Mouse (Mus musculus): ENCODE results near the gene Mslnl. TPM values are rescaled to one million over a fixed set of nuclear protein-coding genes. Genes with fewer than 3 reads are reported as not detected.

Gene Mslnl
- polyA plus RNA-seq, 1 experiment from 2014 or later = not detected

DNA sequence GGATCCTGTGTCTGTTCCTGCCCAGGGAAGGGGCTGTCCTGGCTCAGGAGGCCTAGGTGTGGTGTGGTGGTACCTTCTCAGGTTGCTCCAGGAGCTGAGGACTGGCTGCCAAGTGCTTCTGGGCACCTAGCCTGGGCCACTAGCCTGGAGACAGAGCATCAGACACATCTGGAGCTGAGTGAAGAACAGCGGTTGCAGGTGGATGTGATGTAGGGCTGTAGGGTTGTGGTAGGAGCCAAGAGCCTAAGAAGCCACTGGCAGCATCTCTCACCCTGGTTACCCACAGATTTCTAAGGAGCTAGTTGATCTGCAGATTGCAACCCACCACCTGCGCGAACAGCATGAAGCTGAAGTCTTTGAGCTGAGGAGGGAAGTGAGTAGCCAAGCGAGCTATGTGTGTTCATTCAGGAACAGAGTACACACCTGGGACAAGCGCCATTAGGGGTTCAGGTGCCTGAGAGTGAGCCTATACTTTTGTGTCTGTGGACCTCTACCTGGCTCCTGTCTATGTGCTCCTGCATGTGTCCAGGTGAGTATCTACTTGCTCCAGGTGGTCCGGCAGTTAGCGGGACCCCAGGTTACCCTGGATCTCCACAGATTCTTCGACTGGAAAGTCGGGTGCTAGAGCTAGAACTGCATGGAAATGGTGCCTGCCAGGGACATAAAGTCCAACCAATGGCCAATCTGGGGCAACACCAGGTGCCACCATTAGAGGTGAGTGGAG lies 51.1 kb downstream of the Mslnl start:
- H3K4me3 ChIP-seq = no peak overlapping the region
- no peak overlapping the region for H3K9ac ChIP-seq
- 93% methylated on average over 9 of the region's 9 CpGs for WGBS
- H3K4me1 ChIP-seq = peaks cover 30% of the 10 kb centered on the region
- ATAC-seq (ENCODE audit: insufficient number of reproducible peaks, insufficient read depth, low FRiP score, low TSS enrichment, low read depth) = no peak
- peaks cover 47% of the 10 kb centered on the region for H3K36me3 ChIP-seq
- H3K27ac ChIP-seq = no peak overlapping the region
- H3K27me3 ChIP-seq = no peaks in the 10 kb centered on the region
- H3K9me3 ChIP-seq = no peaks in the 10 kb centered on the region
- H3K4me2 ChIP-seq = no peak overlapping the region

GRCm38 (mm10) chr17:25791320-25791842 lies 55.5 kb downstream of the Mslnl start:
- Histone ChIP-seq H3K27me3 (no peaks in the 10 kb centered on the region), H3K4me1 (peaks cover 43% of the 10 kb centered on the region), H3K4me3 (peak overlapping the region; percentile 75), H3K36me3 (peaks cover 23% of the 10 kb centered on the region), H3K9ac (peak overlapping the region; percentile 82), H3K27ac (peak overlapping the region; percentile 94), H3K4me2 (peak overlapping the region; percentile 87), H3K9me3 (no peaks in the 10 kb centered on the region)
- no peak for ATAC-seq (ENCODE audit: insufficient number of reproducible peaks, insufficient read depth, low FRiP score, low TSS enrichment, low read depth)
- 27% methylated on average over 19 of the region's 19 CpGs for WGBS

- Histone ChIP-seq H3K36me3 (peaks cover 23% of the 10 kb centered on the region), H3K9me3 (no peaks in the 10 kb centered on the region), H3K9ac (peak overlapping the region; percentile 82), H3K4me1 (peaks cover 45% of the 10 kb centered on the region), H3K27me3 (no peaks in the 10 kb centered on the region), H3K4me3 (peak overlapping the region; percentile 75), H3K4me2 (peak overlapping the region; percentile 87), H3K27ac (peak overlapping the region; percentile 94)
- under 1% methylated on average over 45 of the region's 45 CpGs for WGBS
- ATAC-seq (ENCODE audit: insufficient number of reproducible peaks, insufficient read depth, low FRiP score, low TSS enrichment, low read depth) = peak; percentile 23; the same call in 1 of the 2 replicates
Measured at GRCm38 (mm10) chr17:25791843-25792527, 56.1 kb downstream of the Mslnl start.

DNA sequence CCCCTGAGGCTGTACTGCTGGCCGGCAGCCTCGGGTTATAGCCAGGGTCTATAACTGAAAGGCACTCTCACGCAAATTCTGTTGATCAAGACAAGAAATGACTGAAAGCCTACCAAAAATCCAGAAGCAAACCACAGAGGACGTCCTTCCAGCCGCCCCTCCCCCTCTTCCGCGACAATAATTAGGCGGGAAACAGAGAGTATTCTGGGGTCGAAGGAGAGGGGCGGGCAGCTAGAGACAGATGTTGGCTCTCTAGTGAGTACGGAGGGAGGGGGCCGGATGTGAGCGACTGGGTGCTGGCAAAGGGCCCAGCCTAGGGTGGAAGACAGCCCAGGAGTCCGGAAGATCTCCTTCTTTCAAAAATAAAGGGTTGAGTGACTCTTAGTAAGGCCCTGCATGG lies 56.8 kb downstream of the Mslnl start, which contains the start of gene Fam173a:
Fam173a (minus strand) TSS at position 287 of the 400 bp plus-strand sequence.
- Histone ChIP-seq H3K9ac (peak within 1 kb of the TSS; percentile 82), H3K4me1 (peaks cover 51% of the 10 kb centered on the region), H3K36me3 (peaks cover 20% of the 10 kb centered on the region), H3K27ac (peak within 1 kb of the TSS; percentile 94), H3K4me2 (peak within 1 kb of the TSS; percentile 87), H3K9me3 (no peaks in the 10 kb centered on the region), H3K4me3 (peak within 1 kb of the TSS; percentile 75), H3K27me3 (no peaks in the 10 kb centered on the region)
- under 1% methylated on average over 14 of the region's 14 CpGs for WGBS
- peak; percentile 49; the same call in 1 of the 2 replicates for ATAC-seq (ENCODE audit: insufficient number of reproducible peaks, insufficient read depth, low FRiP score, low TSS enrichment, low read depth)

DNA sequence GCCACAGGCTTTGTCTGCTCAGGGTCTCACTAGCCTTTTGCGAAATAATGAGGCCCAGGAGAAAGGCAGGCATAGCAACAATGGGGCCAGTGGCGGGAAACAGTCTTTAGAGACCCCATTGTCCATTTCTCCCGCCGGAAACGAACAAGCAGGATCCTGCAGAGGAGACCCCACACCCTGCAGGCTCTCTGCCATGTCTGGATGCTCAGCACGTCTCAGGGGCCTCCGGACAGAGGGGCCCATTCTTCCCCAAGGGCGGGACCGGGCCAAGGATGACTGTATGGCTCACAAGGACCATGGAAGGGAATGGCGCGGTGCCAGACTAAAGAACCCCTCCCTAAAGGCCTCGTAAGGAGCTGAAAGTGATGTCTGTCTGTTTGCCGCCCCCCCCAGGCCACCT lies 58.4 kb downstream of the Mslnl start:
- no peak overlapping the region for H3K4me2 ChIP-seq
- H3K4me1 ChIP-seq = peaks cover 53% of the 10 kb centered on the region
- 0 out of 2 replicates have a peak overlapping the region, but pooled peaks have one; percentile 21 for H3K9ac ChIP-seq
- WGBS = 58% methylated on average over 13 of the region's 13 CpGs
- no peaks in the 10 kb centered on the region for H3K9me3 ChIP-seq
- no peaks in the 10 kb centered on the region for H3K27me3 ChIP-seq
- H3K4me3 ChIP-seq = no peak overlapping the region
- H3K36me3 ChIP-seq = peaks cover 7% of the 10 kb centered on the region
- H3K27ac ChIP-seq = no peak overlapping the region
- no peak for ATAC-seq (ENCODE audit: insufficient number of reproducible peaks, insufficient read depth, low FRiP score, low TSS enrichment, low read depth)

GRCm38 (mm10) chr17:25794998-25795397 lies 59.2 kb downstream of the Mslnl start:
- H3K4me2 ChIP-seq = peak overlapping the region; percentile 98
- H3K27me3 ChIP-seq = no peaks in the 10 kb centered on the region
- peaks cover 53% of the 10 kb centered on the region for H3K4me1 ChIP-seq
- H3K9ac ChIP-seq = 0 out of 2 replicates have a peak overlapping the region, but pooled peaks have one; percentile 76
- no peaks in the 10 kb centered on the region for H3K9me3 ChIP-seq
- H3K4me3 ChIP-seq = peak overlapping the region; percentile 64; the same call in 1 of the 2 replicates
- H3K36me3 ChIP-seq = no peaks in the 10 kb centered on the region
- ATAC-seq (ENCODE audit: insufficient number of reproducible peaks, insufficient read depth, low FRiP score, low TSS enrichment, low read depth) = no peak
- WGBS = 71% methylated on average over 17 of the region's 17 CpGs
- no peak overlapping the region for H3K27ac ChIP-seq

- Histone ChIP-seq H3K4me2 (peak within 1 kb of the TSS; percentile 98), H3K9me3 (no peaks in the 10 kb centered on the region), H3K27ac (0 out of 2 replicates have a peak within 1 kb of the TSS, but pooled peaks have one; percentile 16), H3K9ac (peak within 1 kb of the TSS; percentile 76), H3K36me3 (no peaks in the 10 kb centered on the region), H3K27me3 (no peaks in the 10 kb centered on the region), H3K4me1 (peaks cover 50% of the 10 kb centered on the region), H3K4me3 (peak within 1 kb of the TSS; percentile 64)
- WGBS = 13% methylated on average over 6 of the region's 6 CpGs
- ATAC-seq (ENCODE audit: insufficient number of reproducible peaks, insufficient read depth, low FRiP score, low TSS enrichment, low read depth) = no peak
Measured at GRCm38 (mm10) chr17:25795609-25796092, 59.8 kb downstream of the Mslnl start, which contains the start of gene AC134908.4. TSS of gene AC134908.4 (minus strand) at chr17:25795659.

DNA sequence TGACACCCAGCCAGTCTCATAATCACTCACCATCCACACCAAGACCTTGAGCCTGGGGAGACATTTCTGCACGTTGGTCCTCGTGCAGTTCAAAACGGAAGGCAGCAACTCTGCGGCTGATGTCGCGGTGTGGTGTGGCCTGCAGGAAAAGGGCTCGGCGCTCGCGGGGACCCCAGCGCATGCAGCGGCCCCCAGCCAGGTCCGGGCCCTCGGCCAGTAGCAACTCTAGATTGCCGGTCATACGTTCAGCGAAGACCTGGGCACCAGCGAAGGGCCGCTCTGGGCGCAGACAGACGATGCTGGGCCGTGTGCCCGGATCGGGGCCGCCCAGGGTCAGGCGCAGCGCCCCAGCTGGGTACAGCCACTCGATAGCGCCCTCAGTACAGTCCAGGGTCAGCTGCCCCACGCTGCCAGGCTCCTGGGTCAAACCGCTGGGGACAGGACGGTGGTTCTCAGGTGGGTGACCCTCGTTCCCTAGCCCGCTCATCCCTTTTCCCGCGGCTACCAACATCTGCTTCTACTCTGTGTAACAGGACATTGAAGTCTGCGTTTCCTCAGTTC lies 60.4 kb downstream of the Mslnl start:
- Histone ChIP-seq H3K9me3 (no peaks in the 10 kb centered on the region), H3K9ac (peak overlapping the region; percentile 76), H3K27ac (0 out of 2 replicates have a peak overlapping the region, but pooled peaks have one; percentile 16), H3K4me2 (peak overlapping the region; percentile 98), H3K36me3 (no peaks in the 10 kb centered on the region), H3K4me3 (peak overlapping the region; percentile 64), H3K4me1 (peaks cover 43% of the 10 kb centered on the region), H3K27me3 (0 out of 2 replicates have a peak, but pooled peaks cover 2% of the 10 kb centered on the region)
- under 1% methylated on average over 37 of the region's 37 CpGs for WGBS
- ATAC-seq (ENCODE audit: insufficient number of reproducible peaks, insufficient read depth, low FRiP score, low TSS enrichment, low read depth) = no peak

DNA sequence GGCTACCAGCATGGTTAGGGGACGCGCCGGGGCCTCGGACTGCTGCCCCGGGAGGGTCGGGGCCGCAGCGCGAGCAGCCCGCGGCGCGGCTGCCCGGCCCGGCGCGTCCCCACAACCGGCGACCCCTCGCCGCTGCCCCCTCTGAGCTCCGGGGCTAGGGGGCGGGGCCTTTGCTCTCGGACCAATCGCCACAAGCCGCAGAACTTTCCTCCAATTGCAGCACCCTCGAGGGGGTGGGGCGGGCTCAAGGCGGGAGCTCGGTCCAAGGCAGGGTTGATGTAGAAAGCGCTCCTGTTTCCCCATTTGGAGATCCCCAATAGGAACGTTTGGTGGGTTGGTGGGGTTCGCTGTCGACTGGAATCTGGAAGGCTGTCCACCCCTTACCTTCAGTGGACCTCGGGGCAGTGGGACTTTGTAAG lies 61.1 kb downstream of the Mslnl start, which contains the start of gene Metrn:
Metrn (minus strand) TSS at position 186 of the 419 bp plus-strand sequence.
- ATAC-seq (ENCODE audit: insufficient number of reproducible peaks, insufficient read depth, low FRiP score, low TSS enrichment, low read depth) = peak; percentile 79

More for the DNA sequence above, 61.1 kb downstream of the Mslnl start, which contains the start of gene Metrn:
- Histone ChIP-seq H3K4me2 (peak within 1 kb of the TSS; percentile 98), H3K36me3 (no peaks in the 10 kb centered on the region), H3K27me3 (peaks cover 6% of the 10 kb centered on the region), H3K4me3 (peak within 1 kb of the TSS; percentile 64), H3K27ac (0 out of 2 replicates have a peak within 1 kb of the TSS, but pooled peaks have one; percentile 16), H3K9ac (peak within 1 kb of the TSS; percentile 76), H3K4me1 (peaks cover 40% of the 10 kb centered on the region), H3K9me3 (no peaks in the 10 kb centered on the region)
- under 1% methylated on average over 35 of the region's 35 CpGs for WGBS
